ENCODE assay signal across 19 mouse cellular contexts in the genomic region with DNA sequence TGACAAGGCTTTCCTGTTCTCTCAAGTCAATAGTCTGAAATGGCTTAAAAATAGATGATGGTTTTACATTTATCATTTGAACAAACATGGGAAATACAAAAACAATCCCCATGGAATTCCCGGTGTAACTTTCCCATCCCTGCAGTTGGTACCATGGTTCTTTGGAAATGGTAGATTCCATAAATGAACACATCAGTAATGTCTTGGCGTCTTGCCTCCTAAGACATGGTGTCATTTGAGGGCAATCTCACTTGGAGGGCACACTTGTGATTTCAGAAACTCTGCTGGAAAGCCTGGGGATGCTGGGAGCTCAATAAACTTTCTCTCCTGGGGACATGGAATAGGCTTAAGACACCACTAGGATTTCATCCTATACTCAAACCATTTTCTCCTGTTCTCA.
A peak's percentile ranks its signal among the peaks of the same experiment; 100 is the strongest.
DNase-seq lines count a peak whose midpoint lies in the region; ATAC-seq and TF ChIP-seq lines count a peak whose summit lies in the region.
"Had no signal": no experiment of that assay in that cellular context is flagged by ENCODE, and none has a peak within 500 bp of the region (broad histone marks: within the 10 kb centered on the region; RNA-seq: fewer than 3 reads in every experiment).

No protein-coding gene starts in this region.

- no peak for ATAC-seq in megakaryocyte, adult 5-6 weeks (ENCODE audit: poor library complexity, severe bottlenecking)
- ATAC-seq: activated CD4-positive, CD25-positive, alpha-beta regulatory T cell, adult 4 months; forebrain, embryonic 16.5 days; Patski had no signal

- H3K4me1 ChIP-seq in lung, adult 2 months (ENCODE audit: control insufficient read depth, insufficient read depth, low read length): no peaks in the 10 kb centered on the region
- H3K4me1 ChIP-seq: embryonic facial prominence, embryonic 12.5 days; hindbrain, embryonic 10.5 days had no signal

- TF ChIP-seq CTCF in lung, adult 2 months (IDR thresholded peaks at IDR 0.05; ENCODE audit: insufficient read depth, low read length): no peak

- peak; percentile 1 for DNase-seq in embryo, embryonic 10 days (ENCODE audit: low spot score)
- no peak for DNase-seq in embryo, embryonic 9.5 days (ENCODE audit: extremely low spot score)
- peak; percentile 10 to 68 for DNase-seq in kidney, adult 8-10 months
- no peak for DNase-seq in kidney, adult 18-20 months
- DNase-seq in kidney, postnatal 14 days: peak; percentile 54
- no peak for DNase-seq in lung, adult 2 months
- DNase-seq: adrenal gland, adult 8-10 months; adrenal gland, postnatal 36 days; cerebellum, adult 2 months; cerebellum, postnatal 10 days; embryo, embryonic 11 days; gastrocnemius, postnatal 10 days; heart, adult 2 months had no signal

- 79% methylated on average over 2 of the region's 2 CpGs for WGBS in lung, adult 2 months

- no peak overlapping the region for H3K4me3 ChIP-seq in lung, adult 2 months (replicated peaks; ENCODE audit: extremely low read depth, low read depth, low read length)
- H3K4me3 ChIP-seq: embryonic facial prominence, embryonic 12.5 days; heart, adult 2 months; hindbrain, embryonic 10.5 days had no signal

- TF ChIP-seq POLR2A in lung, adult 2 months (IDR thresholded peaks at IDR 0.05; ENCODE audit: borderline replicate concordance, extremely low read depth, low read depth, low read length): no peak

Comparison
In these comparisons a context has a peak if more than half of its experiments do, and no peak if none do; other contexts are left out.
1. DNase-seq: peak in embryo, embryonic 10 days (single experiment), kidney, adult 8-10 months (2 of 2) and kidney, postnatal 14 days (single experiment); none in embryo, embryonic 9.5 days (single experiment), kidney, adult 18-20 months (single experiment) and lung, adult 2 months (single experiment).